Mouse (Mus musculus): Measurements from ENCODE around the gene Gm6121. TPM values are rescaled to one million over a fixed set of nuclear protein-coding genes. Genes with fewer than 3 reads are reported as not detected.
"Not testable (repeated sequence)": the region's sequence is repeated elsewhere in the genome, so short reads cannot be mapped to it uniquely, and the experiment has no call there.

Gene Gm6121
- not detected for total RNA-seq (2022)

- DNase-seq (ENCODE audit: low spot score in 2 of 2): not testable (repeated sequence)
These were observed at the start of gene Gm6121 for GRCm38 (mm10) chrX:26935597-26935996. TSS of gene Gm6121 (minus strand) at chrX:26935697.

Other genes starting within 250 kb of the Gm6121 start
- not detected for gene Gm14525, start 233.1 kb downstream of the Gm6121 start, total RNA-seq (2022)